Mouse (Mus musculus): ENCODE measurements around the gene Acly.

DNA sequence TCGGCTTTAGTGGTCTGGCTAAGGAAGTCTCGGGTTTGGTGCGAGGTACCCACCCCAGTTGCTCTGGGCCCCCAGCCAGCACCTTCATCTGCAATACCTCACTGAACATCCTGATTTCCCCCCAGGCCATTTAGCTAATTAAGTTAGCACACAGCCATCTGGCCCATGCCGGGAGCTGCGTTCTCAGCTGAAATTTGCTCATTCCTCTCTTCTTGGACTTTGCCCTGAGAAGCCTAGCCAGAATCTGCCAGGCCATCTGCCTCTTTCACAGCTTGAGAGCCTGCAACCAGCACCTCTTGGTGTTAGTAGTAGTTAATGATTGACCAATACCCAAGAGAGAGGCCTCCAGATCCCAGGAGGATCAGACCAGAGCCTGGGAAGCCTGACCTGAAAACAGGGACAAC, 9.6 kb downstream of the Acly start:
- TF ChIP-seq CTCF (IDR thresholded peaks at IDR 0.05; ENCODE audit: low read depth, low read length): no peak
- no peak for TF ChIP-seq GATA1 (IDR thresholded peaks at IDR 0.05; ENCODE audit: borderline replicate concordance, low read length)
- TF ChIP-seq TAL1 (conservative IDR thresholded peaks at IDR 0.05; ENCODE audit: low read depth, low read length): no peak
- TF ChIP-seq POLR2AphosphoS5 (IDR thresholded peaks at IDR 0.05; ENCODE audit: insufficient replicate concordance, low read depth, low read length): no peak
